Mouse (Mus musculus) megakaryocyte, embryonic 14.5 days (primary cell): ENCODE results near the gene Lpin1. TPM values are rescaled to one million over a fixed set of nuclear protein-coding genes. Genes with fewer than 3 reads are reported as not detected.

Experiments used
- H3K27me3 ChIP-seq: replicated peaks from 2 replicates; pipeline ENCODE3; 2012; ENCODE audit warnings: inconsistent platforms
- H3K36me3 ChIP-seq: replicated peaks from 2 replicates; pipeline ENCODE3; 2012; ENCODE audit warnings: low read length, inconsistent platforms, mixed read lengths
- H3K4me1 ChIP-seq: 2 replicates; pipeline ENCODE4 v1.6.1; 2012; ENCODE audit warnings: inconsistent platforms
- H3K4me3 ChIP-seq: replicated peaks from 2 replicates; pipeline ENCODE3; 2012; ENCODE audit warnings: moderate library complexity, mild to moderate bottlenecking, inconsistent platforms
- H3K9me3 ChIP-seq: 2 replicates; pipeline ENCODE4 v1.6.1; 2012; ENCODE audit warnings: inconsistent platforms
- FLI1 ChIP-seq: IDR thresholded peaks from 2 replicates; pipeline ENCODE4 v1.6.1; 2012; ENCODE audit warnings: low read length, inconsistent platforms, mixed read lengths
- GATA1 ChIP-seq: IDR thresholded peaks from 3 replicates; pipeline ENCODE4 v1.6.1; 2012; ENCODE audit warnings: mixed read lengths, low read length, inconsistent platforms, borderline replicate concordance
- polyA plus RNA-seq: library from polyadenylated mRNA; stranded (reverse); fragments of >175 nt; gene quantifications from 2 replicates; pipeline ENCODE4 v1.2.3, GENCODE M21; 2012; ENCODE audit warnings: low replicate concordance; ENCODE audit not compliant: insufficient read depth

The Lpin1 gene
- polyA plus RNA-seq, 1 experiment: 8.1 TPM

- Histone ChIP-seq H3K36me3 (no peaks in the 10 kb centered on the region), H3K4me1 (no peaks in the 10 kb centered on the region), H3K4me3 (no peak overlapping the region), H3K27me3 (peaks cover 24% of the 10 kb centered on the region), H3K9me3 (no peaks in the 10 kb centered on the region)
- no peak for TF ChIP-seq GATA1
- no peak for TF ChIP-seq FLI1
These were observed 31.2 kb upstream of the Lpin1 start for GRCm38 (mm10) chr12:16642000-16642399.

DNA sequence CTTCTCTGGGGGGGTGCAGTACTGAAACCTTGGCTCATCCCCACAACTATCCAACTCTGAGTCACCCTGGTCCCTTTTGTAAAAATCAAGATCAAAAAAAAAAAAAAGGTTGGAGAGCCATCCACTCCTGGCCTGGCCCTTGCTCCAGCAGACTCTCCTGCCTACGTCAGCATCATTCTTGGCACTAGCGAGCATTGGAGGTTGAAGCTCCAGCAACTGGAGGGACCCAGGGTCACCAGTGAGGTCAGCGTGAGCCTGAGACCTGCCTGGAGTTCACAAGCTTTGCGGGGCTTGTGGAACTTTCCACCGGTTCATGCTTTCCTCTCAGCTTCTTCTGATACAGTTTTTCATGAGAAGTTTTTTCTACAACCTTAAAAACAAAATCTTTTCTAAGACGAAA lies 29.3 kb upstream of the Lpin1 start:
- Histone ChIP-seq H3K4me3 (no peak overlapping the region), H3K36me3 (no peaks in the 10 kb centered on the region), H3K27me3 (peaks cover 23% of the 10 kb centered on the region), H3K9me3 (no peaks in the 10 kb centered on the region), H3K4me1 (no peaks in the 10 kb centered on the region)
- no peak for TF ChIP-seq GATA1
- no peak for TF ChIP-seq FLI1

GRCm38 (mm10) chr12:16639078-16639771 lies 28.5 kb upstream of the Lpin1 start:
- no peaks in the 10 kb centered on the region for H3K4me1 ChIP-seq
- H3K9me3 ChIP-seq: no peaks in the 10 kb centered on the region
- TF ChIP-seq GATA1 (no peak), FLI1 (no peak)
- H3K27me3 ChIP-seq: peaks cover 24% of the 10 kb centered on the region
- no peak overlapping the region for H3K4me3 ChIP-seq
- H3K36me3 ChIP-seq: no peaks in the 10 kb centered on the region

GRCm38 (mm10) chr12:16635816-16636215 lies 25.1 kb upstream of the Lpin1 start:
- H3K9me3 ChIP-seq: no peaks in the 10 kb centered on the region
- no peak overlapping the region for H3K4me3 ChIP-seq
- no peak for TF ChIP-seq GATA1
- TF ChIP-seq FLI1: no peak
- H3K27me3 ChIP-seq: peaks cover 28% of the 10 kb centered on the region
- no peaks in the 10 kb centered on the region for H3K36me3 ChIP-seq
- H3K4me1 ChIP-seq: no peaks in the 10 kb centered on the region; the same call in 1 of the 2 replicates

GRCm38 (mm10) chr12:16634075-16634813 lies 23.5 kb upstream of the Lpin1 start:
- no peaks in the 10 kb centered on the region; the same call in 1 of the 2 replicates for H3K4me1 ChIP-seq
- TF ChIP-seq GATA1: no peak
- no peak for TF ChIP-seq FLI1
- H3K27me3 ChIP-seq: peaks cover 38% of the 10 kb centered on the region
- H3K9me3 ChIP-seq: no peaks in the 10 kb centered on the region
- no peak overlapping the region for H3K4me3 ChIP-seq
- no peaks in the 10 kb centered on the region for H3K36me3 ChIP-seq

DNA sequence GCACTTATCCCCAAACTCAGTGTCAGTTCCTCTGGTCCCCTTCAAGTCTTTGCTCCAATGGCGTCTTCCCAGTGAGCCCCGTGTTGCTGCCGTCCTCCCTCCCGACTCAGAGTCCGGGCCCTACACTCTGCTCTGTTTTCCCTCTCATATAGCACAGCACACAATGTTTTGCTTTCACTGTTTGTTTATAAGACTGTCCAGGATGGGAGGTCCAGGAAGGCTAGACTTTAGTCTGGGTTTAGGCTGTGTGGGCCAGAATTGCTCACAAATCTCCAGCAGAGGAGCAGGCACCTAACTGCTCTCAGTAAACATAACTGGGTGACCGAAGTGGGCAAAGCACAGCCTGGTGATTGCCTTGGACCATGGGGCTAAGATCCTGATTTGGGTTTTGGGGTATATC lies 22.5 kb upstream of the Lpin1 start:
- no peaks in the 10 kb centered on the region for H3K9me3 ChIP-seq
- no peak overlapping the region for H3K4me3 ChIP-seq
- H3K4me1 ChIP-seq: no peaks in the 10 kb centered on the region; the same call in 1 of the 2 replicates
- no peak for TF ChIP-seq GATA1
- TF ChIP-seq FLI1: no peak
- H3K36me3 ChIP-seq: no peaks in the 10 kb centered on the region
- H3K27me3 ChIP-seq: peaks cover 38% of the 10 kb centered on the region

DNA sequence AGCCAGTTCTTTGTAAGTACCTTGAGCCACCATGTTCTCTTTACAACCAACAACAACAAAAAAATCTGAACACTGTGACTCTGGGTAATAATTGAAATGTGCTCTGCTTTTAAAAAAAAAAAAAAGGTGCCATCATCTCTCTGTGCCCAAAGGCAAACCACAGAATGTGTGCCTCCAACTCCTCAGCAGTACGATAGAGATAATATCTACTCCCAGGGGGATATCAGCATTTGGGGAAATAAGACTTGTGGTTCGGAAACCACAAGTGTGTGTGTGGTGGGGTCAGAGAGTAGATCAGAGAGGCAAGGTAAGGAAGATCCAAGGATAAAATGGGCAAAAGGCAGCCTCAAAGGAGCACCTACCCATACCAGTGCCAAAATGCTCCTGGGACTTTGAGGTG lies 20.7 kb upstream of the Lpin1 start:
- no peaks in the 10 kb centered on the region for H3K36me3 ChIP-seq
- no peaks in the 10 kb centered on the region; the same call in 1 of the 2 replicates for H3K4me1 ChIP-seq
- H3K27me3 ChIP-seq: peaks cover 37% of the 10 kb centered on the region
- no peak overlapping the region for H3K4me3 ChIP-seq
- TF ChIP-seq FLI1: no peak
- no peak for TF ChIP-seq GATA1
- no peaks in the 10 kb centered on the region for H3K9me3 ChIP-seq

- H3K4me1 ChIP-seq: no peaks in the 10 kb centered on the region; the same call in 1 of the 2 replicates
These were observed 20.1 kb upstream of the Lpin1 start for GRCm38 (mm10) chr12:16630866-16631185.

GRCm38 (mm10) chr12:16630152-16630865 lies 19.5 kb upstream of the Lpin1 start:
- Histone ChIP-seq H3K9me3 (no peaks in the 10 kb centered on the region), H3K4me3 (no peak overlapping the region), H3K36me3 (no peaks in the 10 kb centered on the region), H3K27me3 (peaks cover 27% of the 10 kb centered on the region), H3K4me1 (no peaks in the 10 kb centered on the region; the same call in 1 of the 2 replicates)
- TF ChIP-seq FLI1: no peak
- no peak for TF ChIP-seq GATA1

More at GRCm38 (mm10) chr12:16630866-16631185, 20.1 kb upstream of the Lpin1 start:
- H3K27me3 ChIP-seq: peaks cover 31% of the 10 kb centered on the region
- TF ChIP-seq GATA1: no peak
- no peak for TF ChIP-seq FLI1
- H3K9me3 ChIP-seq: no peaks in the 10 kb centered on the region
- no peak overlapping the region for H3K4me3 ChIP-seq
- H3K36me3 ChIP-seq: no peaks in the 10 kb centered on the region
